17 mouse cellular contexts compared by ENCODE assay signal in the genomic region with DNA sequence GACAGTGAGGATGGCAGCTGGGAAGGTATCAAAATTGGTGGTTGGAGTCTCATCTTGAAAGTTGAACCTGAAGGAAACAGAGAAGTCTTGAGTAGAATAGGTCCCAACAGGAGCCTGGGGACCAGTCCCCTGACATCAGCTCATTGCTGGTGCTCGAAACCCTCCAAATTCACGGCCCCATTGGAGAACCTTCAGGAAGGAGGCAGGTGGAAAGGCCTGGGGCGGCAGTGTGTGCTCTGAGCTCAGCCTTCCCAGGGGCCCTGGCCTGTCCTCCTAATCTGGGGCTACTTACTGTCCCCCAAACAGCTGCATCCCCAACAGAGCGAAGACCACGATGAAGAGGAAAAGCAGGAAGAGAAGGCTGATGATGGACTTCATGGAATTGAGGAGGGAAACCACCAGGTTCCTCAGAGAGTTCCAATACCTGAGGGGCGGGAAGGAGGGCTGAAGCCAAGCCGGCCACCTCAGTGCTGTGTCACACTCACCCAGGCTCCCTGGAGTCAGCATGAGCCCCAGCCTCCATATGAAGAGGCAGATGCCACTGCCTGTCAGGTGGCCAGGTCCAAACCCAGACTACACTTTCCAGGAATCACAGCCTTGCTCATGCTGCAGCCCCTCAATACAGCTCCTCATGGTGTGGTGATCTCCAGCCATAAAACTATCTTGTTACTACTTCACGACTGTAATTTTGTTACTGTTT.
"Had no signal": no experiment of that assay in that cellular context is flagged by ENCODE, and none has a peak within 500 bp of the region (broad histone marks: within the 10 kb centered on the region; RNA-seq: fewer than 3 reads in every experiment).

No protein-coding gene starts in this region.

- H3K4me3 ChIP-seq: lung, embryonic 15.5 days; megakaryocyte, embryonic 14.5 days; midbrain, embryonic 12.5 days; midbrain, embryonic 15.5 days; neural tube, embryonic 12.5 days; stomach, embryonic 15.5 days had no signal

- H3K36me3 ChIP-seq: lung, embryonic 15.5 days; stomach, embryonic 15.5 days had no signal

- H3K9ac ChIP-seq: liver, embryonic 14.5 days; lung, embryonic 15.5 days; midbrain, embryonic 12.5 days; midbrain, embryonic 15.5 days; neural tube, embryonic 12.5 days; stomach, embryonic 15.5 days had no signal

- H3K27me3 ChIP-seq: lung, embryonic 15.5 days; midbrain, embryonic 12.5 days; midbrain, embryonic 15.5 days; neural tube, embryonic 12.5 days; stomach, embryonic 15.5 days had no signal

- H3K27ac ChIP-seq: liver, embryonic 14.5 days; lung, embryonic 15.5 days; macrophage; midbrain, embryonic 12.5 days; midbrain, embryonic 15.5 days; neural tube, embryonic 12.5 days; stomach, embryonic 15.5 days; stomach, postnatal 0 days had no signal

- DNase-seq: lung, adult 2 months; lung, postnatal 14 days; lung, postnatal 36 days; right cerebral cortex, postnatal 14 days; thymus, adult 2 months; thymus, postnatal 25 days; thymus, postnatal 4 days had no signal

- H3K4me2 ChIP-seq: lung, embryonic 15.5 days; midbrain, embryonic 12.5 days; midbrain, embryonic 15.5 days; neural tube, embryonic 12.5 days; stomach, embryonic 15.5 days had no signal

- ATAC-seq: lung, postnatal 0 days; midbrain, embryonic 15.5 days had no signal

- H3K9me3 ChIP-seq: lung, embryonic 15.5 days; megakaryocyte, embryonic 14.5 days; midbrain, embryonic 12.5 days; midbrain, embryonic 15.5 days; neural tube, embryonic 12.5 days; stomach, embryonic 15.5 days had no signal

- H3K4me1 ChIP-seq: lung, embryonic 15.5 days; megakaryocyte, embryonic 14.5 days; midbrain, embryonic 12.5 days; midbrain, embryonic 15.5 days; neural tube, embryonic 12.5 days; stomach, embryonic 15.5 days had no signal
